Mouse (Mus musculus): ENCODE data around the gene Pomp.

Pomp gene

GRCm38 (mm10) chr5:147860449-147861261 lies at the start of gene Pomp:
TSS of gene Pomp (plus strand) at chr5:147860461.
- peak; percentile 93 for DNase-seq (ENCODE audit: low spot score)

GRCm38 (mm10) chr5:147812255-147813040 lies 47.8 kb upstream of the Pomp start:
- no peak for DNase-seq (ENCODE audit: low spot score)

GRCm38 (mm10) chr5:147814971-147815370 lies 45.3 kb upstream of the Pomp start:
- DNase-seq (ENCODE audit: low spot score) = no peak

GRCm38 (mm10) chr5:147815592-147815991 lies 44.7 kb upstream of the Pomp start:
- no peak for DNase-seq (ENCODE audit: low spot score)

- DNase-seq (ENCODE audit: low spot score) = no peak
Observed at GRCm38 (mm10) chr5:147816465-147816864, 43.8 kb upstream of the Pomp start.

GRCm38 (mm10) chr5:147817747-147818496 lies 42.3 kb upstream of the Pomp start:
- no peak for DNase-seq (ENCODE audit: low spot score)

GRCm38 (mm10) chr5:147818866-147819265 lies 41.4 kb upstream of the Pomp start:
- no peak for DNase-seq (ENCODE audit: low spot score)

GRCm38 (mm10) chr5:147819895-147820294 lies 40.4 kb upstream of the Pomp start:
- no peak for DNase-seq (ENCODE audit: low spot score)

- DNase-seq (ENCODE audit: low spot score) = no peak
Observed at GRCm38 (mm10) chr5:147824021-147824605, 36.1 kb upstream of the Pomp start.

- no peak for DNase-seq (ENCODE audit: low spot score)
Observed at GRCm38 (mm10) chr5:147825375-147825969, 34.8 kb upstream of the Pomp start.

GRCm38 (mm10) chr5:147826091-147826490 lies 34.2 kb upstream of the Pomp start:
- no peak for DNase-seq (ENCODE audit: low spot score)

- no peak for DNase-seq (ENCODE audit: low spot score)
Observed at GRCm38 (mm10) chr5:147826546-147826945, 33.7 kb upstream of the Pomp start.

- DNase-seq (ENCODE audit: low spot score) = no peak
Observed at GRCm38 (mm10) chr5:147828846-147829245, 31.4 kb upstream of the Pomp start.

- peak; percentile 56 for DNase-seq (ENCODE audit: low spot score)
Observed at GRCm38 (mm10) chr5:147832842-147833241, 27.4 kb upstream of the Pomp start.

- peak; percentile 69 for DNase-seq (ENCODE audit: low spot score)
Observed at GRCm38 (mm10) chr5:147834841-147835500, 25.3 kb upstream of the Pomp start.

- DNase-seq (ENCODE audit: low spot score) = no peak
Observed at GRCm38 (mm10) chr5:147839418-147839817, 20.8 kb upstream of the Pomp start.

GRCm38 (mm10) chr5:147843340-147843739 lies 16.9 kb upstream of the Pomp start:
- DNase-seq (ENCODE audit: low spot score) = no peak

GRCm38 (mm10) chr5:147845319-147845718 lies 14.9 kb upstream of the Pomp start:
- no peak for DNase-seq (ENCODE audit: low spot score)

- DNase-seq (ENCODE audit: low spot score) = no peak
Observed at GRCm38 (mm10) chr5:147847361-147847760, 12.9 kb upstream of the Pomp start.

GRCm38 (mm10) chr5:147848164-147848863 lies 11.9 kb upstream of the Pomp start:
- DNase-seq (ENCODE audit: low spot score) = peak; percentile 79
